Mouse (Mus musculus) cerebellum, postnatal 36 days (tissue): ENCODE data around the gene Slc6a1.

Source experiments
- DNase-seq, 2 experiments: peaks; one replicate each; pipeline ENCODE4 v3.0.0; 2021 to 2022; ENCODE audit warnings: mixed read lengths in 2 of 2

Gene Slc6a1

GRCm38 (mm10) chr6:114363740-114364139, 81.3 kb downstream of the Slc6a1 start:
- no peak for DNase-seq

DNA sequence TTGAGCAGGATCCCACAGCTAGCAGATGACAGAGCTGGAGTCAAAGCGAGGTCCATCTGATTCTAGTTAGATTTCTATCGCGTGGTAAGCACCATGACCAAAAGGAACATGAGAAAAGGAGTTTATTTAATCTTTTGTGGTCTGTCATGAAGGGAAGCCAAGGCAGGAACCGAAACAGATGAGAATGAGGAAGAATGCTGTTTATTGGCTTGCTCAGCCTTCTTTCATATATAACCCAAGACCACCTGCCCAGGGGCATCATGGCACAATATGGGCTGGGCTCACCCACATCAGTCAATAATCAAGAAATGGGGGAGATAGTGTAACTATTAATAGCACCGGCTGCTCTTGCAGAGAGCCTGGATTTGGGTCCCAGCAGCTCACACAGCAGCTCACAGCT, 82.3 kb downstream of the Slc6a1 start:
- no peak for DNase-seq

DNA sequence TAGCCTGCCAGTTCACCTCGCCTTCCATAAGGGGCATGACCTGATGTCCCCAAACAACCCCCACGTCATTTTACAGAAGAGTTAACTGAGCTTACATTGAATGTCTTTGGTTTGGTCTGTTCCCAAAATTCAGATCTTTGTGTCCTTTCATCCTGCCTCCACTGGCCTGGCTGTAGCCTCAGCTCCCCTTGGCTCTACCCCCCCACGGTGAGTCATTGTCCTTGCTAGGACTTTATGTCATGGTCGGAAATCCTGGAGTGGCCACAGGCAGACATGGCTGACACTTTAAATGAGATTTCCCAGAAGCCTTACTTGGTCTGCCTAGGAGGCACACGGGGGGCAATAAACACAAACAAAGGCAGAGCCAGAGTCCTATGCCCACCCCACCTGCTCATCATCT, 83.8 kb downstream of the Slc6a1 start:
- DNase-seq, result no peak
